Mouse (Mus musculus) intestine, embryonic 16.5 days (tissue): ENCODE measurements at regions not wholly inside any gene's neighbourhood (a gene's known extent, or its start where the extent isn't known, plus 50 kb on each side); places are given as distances from the start of the nearest gene placed in this dataset.
A peak's percentile ranks its signal among the peaks of the same experiment; 100 is the strongest.

Source experiments
- ATAC-seq: fragments of 200-750 bp; cut with Nextera tagmentation; 2 replicates; pipeline ENCODE4 v1.8.0; 2017; ENCODE audit warnings: moderate TSS enrichment, moderate library complexity
- H3K27ac ChIP-seq: fragments of 300-500 bp; sonication (generic); 2 replicates; pipeline ENCODE4 v1.5.1; 2014; ENCODE audit warnings: mild to moderate bottlenecking, low read length
- H3K27me3 ChIP-seq: fragments of 300-500 bp; sonication (generic); replicated peaks from 2 replicates; pipeline ENCODE4 v1.6.1; 2014; ENCODE audit warnings: low read length, control low read depth, mixed read lengths; ENCODE audit not compliant: control insufficient read depth, insufficient read depth
- H3K36me3 ChIP-seq: fragments of 300-500 bp; sonication (generic); 2 replicates; pipeline ENCODE4 v1.6.1; 2014; ENCODE audit warnings: low read length, control low read depth; ENCODE audit not compliant: control insufficient read depth, insufficient read depth
- H3K4me1 ChIP-seq: fragments of 300-500 bp; sonication (generic); 2 replicates; pipeline ENCODE4 v1.6.1; 2014; ENCODE audit warnings: low read length, control low read depth, mixed read lengths; ENCODE audit not compliant: control insufficient read depth, insufficient read depth
- H3K4me2 ChIP-seq: fragments of 300-500 bp; sonication (generic); 2 replicates; pipeline ENCODE4 v1.6.1; 2014; ENCODE audit warnings: low read depth, low read length, control low read depth
- H3K4me3 ChIP-seq: fragments of 300-500 bp; sonication (generic); 2 replicates; pipeline ENCODE4 v1.5.1; 2014; ENCODE audit warnings: mild to moderate bottlenecking, low read length
- H3K9ac ChIP-seq: fragments of 300-500 bp; sonication (generic); 2 replicates; pipeline ENCODE4 v1.6.1; 2014; ENCODE audit warnings: low read depth, low read length
- H3K9me3 ChIP-seq: fragments of 300-500 bp; sonication (generic); 2 replicates; pipeline ENCODE4 v1.6.1; 2016; ENCODE audit warnings: low read length, control low read depth; ENCODE audit not compliant: control insufficient read depth
- WGBS: fragments of 180-500 bp; shearing (Covaris S2); extraction: QIAGEN DNeasy Blood & Tissue Kit; methylation state at CpG from one replicate; pipeline ENCODE4 v1.1.7; 2014; 5-methylcytosine and 5-hydroxymethylcytosine counted together

GRCm38 (mm10) chr16:50737396-50737843 lies 146.5 kb upstream of the Ccdc54 start:
- Histone ChIP-seq H3K27me3 (no peaks in the 10 kb centered on the region), H3K4me1 (0 out of 2 replicates have a peak, but pooled peaks cover 3% of the 10 kb centered on the region), H3K9me3 (no peaks in the 10 kb centered on the region), H3K36me3 (no peaks in the 10 kb centered on the region), H3K4me2 (peak overlapping the region; percentile 87), H3K27ac (no peak overlapping the region), H3K4me3 (peak overlapping the region; percentile 51), H3K9ac (peak overlapping the region; percentile 65)
- 0 out of 2 replicates have a peak, but pooled peaks have one; percentile 11 for ATAC-seq
- 26% methylated on average over 10 of the region's 10 CpGs for WGBS

GRCm38 (mm10) chr16:50736151-50737047 lies 145.4 kb upstream of the Ccdc54 start:
- Histone ChIP-seq H3K9me3 (no peaks in the 10 kb centered on the region), H3K27ac (0 out of 2 replicates have a peak overlapping the region, but pooled peaks have one; percentile 19), H3K4me3 (peak overlapping the region; percentile 51), H3K9ac (peak overlapping the region; percentile 65), H3K27me3 (no peaks in the 10 kb centered on the region), H3K36me3 (no peaks in the 10 kb centered on the region), H3K4me1 (0 out of 2 replicates have a peak, but pooled peaks cover 7% of the 10 kb centered on the region), H3K4me2 (peak overlapping the region; percentile 87)
- peak; percentile 83 for ATAC-seq
- 8% methylated on average over 21 of the region's 21 CpGs for WGBS

- no peak overlapping the region for H3K27ac ChIP-seq
- H3K4me1 ChIP-seq = 0 out of 2 replicates have a peak, but pooled peaks cover 7% of the 10 kb centered on the region
- 96% methylated on average over 3 of the region's 3 CpGs for WGBS
- H3K36me3 ChIP-seq = no peaks in the 10 kb centered on the region
- no peaks in the 10 kb centered on the region for H3K27me3 ChIP-seq
- H3K9ac ChIP-seq = no peak overlapping the region
- H3K9me3 ChIP-seq = no peaks in the 10 kb centered on the region
- no peak for ATAC-seq
- no peak overlapping the region for H3K4me3 ChIP-seq
- H3K4me2 ChIP-seq = no peak overlapping the region
Measured at GRCm38 (mm10) chr16:50733359-50733758, 142.4 kb upstream of the Ccdc54 start.

GRCm38 (mm10) chr16:50732082-50733006 lies 141.4 kb upstream of the Ccdc54 start:
- Histone ChIP-seq H3K36me3 (no peaks in the 10 kb centered on the region), H3K9me3 (no peaks in the 10 kb centered on the region), H3K27ac (peak overlapping the region; percentile 69), H3K27me3 (no peaks in the 10 kb centered on the region), H3K9ac (peak overlapping the region; percentile 74), H3K4me1 (0 out of 2 replicates have a peak, but pooled peaks cover 4% of the 10 kb centered on the region), H3K4me2 (peak overlapping the region; percentile 96), H3K4me3 (peak overlapping the region; percentile 78)
- peak; percentile 98 for ATAC-seq
- WGBS = under 1% methylated on average over 58 of the region's 58 CpGs

GRCm38 (mm10) chr16:50729341-50729740 lies 138.4 kb upstream of the Ccdc54 start:
- Histone ChIP-seq H3K4me3 (no peak overlapping the region), H3K27ac (no peak overlapping the region), H3K9ac (no peak overlapping the region), H3K36me3 (no peaks in the 10 kb centered on the region), H3K27me3 (no peaks in the 10 kb centered on the region), H3K4me1 (0 out of 2 replicates have a peak, but pooled peaks cover 3% of the 10 kb centered on the region), H3K9me3 (no peaks in the 10 kb centered on the region), H3K4me2 (no peak overlapping the region)
- WGBS = 64% methylated on average over 5 of the region's 5 CpGs
- no peak for ATAC-seq

GRCm38 (mm10) chr16:50723144-50723543 lies 132.2 kb upstream of the Ccdc54 start:
- H3K27ac ChIP-seq = no peak overlapping the region
- H3K27me3 ChIP-seq = no peaks in the 10 kb centered on the region
- H3K9me3 ChIP-seq = no peaks in the 10 kb centered on the region
- H3K4me2 ChIP-seq = no peak overlapping the region
- no peaks in the 10 kb centered on the region for H3K36me3 ChIP-seq
- ATAC-seq = no peak
- WGBS = 79% methylated on average over 6 of the region's 6 CpGs
- H3K9ac ChIP-seq = no peak overlapping the region
- no peaks in the 10 kb centered on the region for H3K4me1 ChIP-seq
- no peak overlapping the region for H3K4me3 ChIP-seq

- no peaks in the 10 kb centered on the region for H3K9me3 ChIP-seq
- no peaks in the 10 kb centered on the region for H3K4me1 ChIP-seq
- H3K4me2 ChIP-seq = no peak overlapping the region
- no peak for ATAC-seq
- H3K4me3 ChIP-seq = no peak overlapping the region
- H3K27me3 ChIP-seq = no peaks in the 10 kb centered on the region
- no peaks in the 10 kb centered on the region for H3K36me3 ChIP-seq
- WGBS = 71% methylated on average over 10 of the region's 10 CpGs
- H3K27ac ChIP-seq = no peak overlapping the region
- H3K9ac ChIP-seq = no peak overlapping the region
Measured at GRCm38 (mm10) chr16:50717306-50718017, 126.5 kb upstream of the Ccdc54 start.

- no peaks in the 10 kb centered on the region for H3K9me3 ChIP-seq
- H3K36me3 ChIP-seq = no peaks in the 10 kb centered on the region
- H3K4me3 ChIP-seq = no peak overlapping the region
- no peak overlapping the region for H3K4me2 ChIP-seq
- no peaks in the 10 kb centered on the region for H3K27me3 ChIP-seq
- H3K9ac ChIP-seq = no peak overlapping the region
- no peak overlapping the region for H3K27ac ChIP-seq
- no peaks in the 10 kb centered on the region for H3K4me1 ChIP-seq
- 44% methylated on average over 6 of the region's 6 CpGs for WGBS
- ATAC-seq = no peak
Measured at GRCm38 (mm10) chr16:50709727-50710126, 118.8 kb upstream of the Ccdc54 start.
